Mouse (Mus musculus) hindbrain, postnatal 0 days (tissue): ENCODE measurements at regions not wholly inside any gene's neighbourhood (a gene's known extent, or its start where the extent isn't known, plus 50 kb on each side); places are given as distances from the start of the nearest gene placed in this dataset.

Source experiments
- ATAC-seq: fragments of 200-750 bp; cut with Nextera tagmentation; 2 replicates; pipeline ENCODE4 v1.8.0; 2017; ENCODE audit warnings: mild to moderate bottlenecking, moderate TSS enrichment, moderate library complexity
- DNase-seq: peaks from one replicate; pipeline ENCODE4 v3.0.0-alpha.2; 2015; ENCODE audit warnings: low spot score
- H3K27ac ChIP-seq: fragments of 300-500 bp; sonication (generic); 2 replicates; pipeline ENCODE4 v1.5.1; 2014; ENCODE audit warnings: mild to moderate bottlenecking
- H3K27me3 ChIP-seq: fragments of 300-500 bp; sonication (generic); 2 replicates; pipeline ENCODE4 v1.6.1; 2014; ENCODE audit warnings: low read length, mixed read lengths; ENCODE audit not compliant: insufficient read depth
- H3K36me3 ChIP-seq: fragments of 300-500 bp; sonication (generic); 2 replicates; pipeline ENCODE4 v1.6.1; 2014; ENCODE audit warnings: low read length, mixed read lengths; ENCODE audit not compliant: insufficient read depth
- H3K4me1 ChIP-seq: fragments of 300-500 bp; sonication (generic); 2 replicates; pipeline ENCODE4 v1.6.1; 2014; ENCODE audit warnings: antibody characterized with exemption, low read length, mixed read lengths; ENCODE audit not compliant: insufficient read depth
- H3K4me2 ChIP-seq: fragments of 300-500 bp; sonication (generic); 2 replicates; pipeline ENCODE4 v1.6.1; 2014; ENCODE audit warnings: low read depth, mild to moderate bottlenecking, low read length, moderate library complexity, mixed read lengths
- H3K4me3 ChIP-seq: fragments of 300-500 bp; sonication (generic); 2 replicates; pipeline ENCODE4 v1.5.1; 2014; ENCODE audit warnings: low read length
- H3K9ac ChIP-seq: fragments of 300-500 bp; sonication (generic); replicated peaks from 2 replicates; pipeline ENCODE4 v1.6.1; 2014; ENCODE audit warnings: mild to moderate bottlenecking, low read length, moderate library complexity, mixed read lengths
- H3K9me3 ChIP-seq: fragments of 300-500 bp; sonication (generic); 2 replicates; pipeline ENCODE4 v1.6.1; 2016; ENCODE audit warnings: low read length, mixed read lengths
- CTCF ChIP-seq: IDR thresholded peaks from 2 replicates; pipeline ENCODE4 v1.5.1; 2016; ENCODE audit warnings: antibody characterized with exemption, control low read depth, low read depth
- WGBS: fragments of 180-500 bp; shearing (Covaris S2); extraction: QIAGEN DNeasy Blood & Tissue Kit; methylation state at CpG from one replicate; pipeline ENCODE4 v1.1.7; 2014; 5-methylcytosine and 5-hydroxymethylcytosine counted together

DNA sequence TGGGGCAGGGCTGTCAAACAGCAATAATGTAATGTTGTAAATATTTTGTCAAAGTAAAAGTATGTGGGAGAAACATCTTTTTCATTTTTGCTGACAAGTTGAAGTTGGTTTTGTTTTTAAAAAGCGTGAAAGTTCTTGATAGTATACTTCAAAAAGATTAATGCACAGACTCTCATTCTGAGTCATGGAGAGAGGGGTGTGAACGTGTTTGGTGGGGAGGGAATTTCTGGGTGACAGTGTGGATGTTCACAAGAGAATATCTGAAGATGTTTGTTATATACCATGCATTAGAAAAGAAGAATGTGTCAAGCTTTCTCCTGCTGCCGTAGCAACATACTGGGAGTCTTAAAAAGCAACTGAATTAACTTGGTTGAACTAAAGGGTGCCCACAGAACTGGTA lies 57.0 kb downstream of the Rps29 start:
- no peak overlapping the region for H3K4me3 ChIP-seq
- DNase-seq (no peak), ATAC-seq (no peak)
- H3K27me3 ChIP-seq, result no peaks in the 10 kb centered on the region
- H3K9ac ChIP-seq, result no peak overlapping the region
- H3K36me3 ChIP-seq, result no peaks in the 10 kb centered on the region
- 74% methylated on average over 3 of the region's 3 CpGs for WGBS
- H3K27ac ChIP-seq, result no peak overlapping the region
- TF ChIP-seq CTCF, result no peak
- H3K4me1 ChIP-seq, result no peaks in the 10 kb centered on the region
- H3K4me2 ChIP-seq, result no peak overlapping the region
- no peaks in the 10 kb centered on the region for H3K9me3 ChIP-seq

DNA sequence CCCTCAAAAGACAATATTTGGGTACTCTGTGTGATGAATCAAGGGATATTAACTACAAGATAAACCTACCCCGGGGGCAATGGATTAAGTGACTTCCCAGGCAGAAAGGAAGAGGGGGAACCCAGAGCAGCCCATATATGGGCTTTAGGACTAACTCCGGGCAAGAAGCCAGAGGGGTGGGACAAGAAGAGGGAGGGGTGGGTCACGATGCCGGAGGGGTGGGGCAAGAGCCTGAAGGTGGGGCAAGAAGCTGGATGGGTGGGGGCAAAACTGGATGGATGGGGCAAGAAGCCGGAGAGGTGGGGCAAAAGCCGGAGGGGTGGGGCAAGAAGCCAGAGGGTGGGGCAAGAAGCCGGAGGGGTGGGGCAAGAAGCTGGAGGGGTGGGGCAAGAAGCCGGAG lies 64.1 kb downstream of the Rps29 start:
- Histone ChIP-seq H3K27ac (no peak overlapping the region), H3K27me3 (no peaks in the 10 kb centered on the region), H3K36me3 (no peaks in the 10 kb centered on the region), H3K4me2 (no peak overlapping the region), H3K4me1 (no peaks in the 10 kb centered on the region), H3K4me3 (no peak overlapping the region), H3K9ac (no peak overlapping the region), H3K9me3 (no peaks in the 10 kb centered on the region)
- no peak for TF ChIP-seq CTCF
- ATAC-seq, result no peak
- WGBS, result 93% methylated on average over 8 of the region's 8 CpGs
- DNase-seq, result no peak

DNA sequence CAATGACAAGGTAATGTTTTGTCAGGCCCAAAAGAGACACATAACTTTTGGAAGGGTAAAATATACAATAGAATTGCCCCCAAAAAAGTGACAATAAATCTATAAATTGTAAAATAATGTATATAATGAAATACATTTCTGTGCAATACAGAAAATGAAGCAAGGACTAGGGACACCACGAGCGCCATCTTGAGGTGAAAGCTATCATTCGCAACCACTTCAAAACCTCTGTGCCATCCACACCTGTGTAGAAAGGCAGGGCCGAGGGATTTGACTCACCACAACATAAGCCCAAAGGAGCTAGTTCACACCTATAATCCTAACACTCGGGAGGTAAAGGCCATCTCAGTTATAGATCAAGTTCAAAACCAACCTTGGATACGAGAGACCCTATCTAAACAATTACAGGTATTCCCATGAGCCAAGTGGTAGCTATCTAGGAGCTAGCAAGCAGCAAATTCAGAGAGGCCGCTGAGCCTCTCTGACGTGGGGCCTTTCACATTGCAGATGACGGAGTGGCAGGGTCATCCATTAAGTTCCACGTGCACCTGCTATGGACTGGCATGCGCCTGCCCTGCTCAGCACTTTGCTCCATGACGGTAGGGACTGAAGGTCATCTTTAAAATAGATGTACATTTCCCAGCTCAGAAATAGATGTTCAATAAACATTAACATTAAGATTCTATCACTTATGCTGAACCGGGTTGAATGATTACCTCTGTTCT lies 65.8 kb downstream of the Rps29 start:
- no peaks in the 10 kb centered on the region for H3K36me3 ChIP-seq
- 68% methylated on average over 13 of the region's 13 CpGs for WGBS
- ATAC-seq (no peak), DNase-seq (peak; percentile 57)
- no peak overlapping the region for H3K27ac ChIP-seq
- H3K4me1 ChIP-seq, result no peaks in the 10 kb centered on the region
- H3K4me2 ChIP-seq, result no peak overlapping the region
- no peak overlapping the region for H3K4me3 ChIP-seq
- no peaks in the 10 kb centered on the region for H3K9me3 ChIP-seq
- no peak overlapping the region for H3K9ac ChIP-seq
- no peaks in the 10 kb centered on the region for H3K27me3 ChIP-seq
- peak; percentile 65 for TF ChIP-seq CTCF

DNA sequence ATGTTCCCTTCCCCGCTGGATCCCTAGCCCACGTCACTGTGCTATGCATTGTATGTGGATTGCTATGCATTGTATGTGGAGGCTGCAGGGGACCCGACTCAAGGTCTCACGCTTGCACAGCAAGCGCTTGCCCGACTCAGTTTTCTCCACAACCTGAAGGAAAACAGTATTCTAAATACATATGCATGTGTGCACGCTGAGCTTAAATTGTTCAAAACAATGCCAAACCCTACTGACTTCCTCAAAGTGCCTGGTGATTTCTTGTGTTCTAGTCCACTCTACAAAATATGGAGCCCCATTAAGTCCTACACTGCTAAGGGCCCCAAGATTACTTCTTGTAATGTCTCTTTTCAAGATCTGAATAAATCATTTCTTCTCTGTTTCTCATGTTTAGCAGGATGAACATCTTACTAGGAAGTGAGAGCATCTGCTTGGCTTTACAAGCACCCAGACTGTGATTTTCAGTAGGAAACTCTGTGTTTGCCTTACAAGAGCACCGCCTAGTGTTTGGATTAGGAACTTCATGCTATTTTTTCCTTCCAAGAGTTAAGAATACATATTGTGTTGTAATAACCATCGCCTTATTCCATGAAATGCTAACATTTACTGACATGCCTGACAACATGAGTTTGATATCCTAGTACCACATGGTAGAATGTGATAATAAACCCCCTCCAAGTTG lies 70.9 kb downstream of the Rps29 start:
- DNase-seq (peak; percentile 89), ATAC-seq (peak; percentile 37; the same call in 1 of the 2 replicates)
- Histone ChIP-seq H3K36me3 (no peaks in the 10 kb centered on the region), H3K9me3 (no peaks in the 10 kb centered on the region), H3K27ac (no peak overlapping the region), H3K4me1 (no peaks in the 10 kb centered on the region), H3K9ac (no peak overlapping the region), H3K4me3 (no peak overlapping the region), H3K27me3 (no peaks in the 10 kb centered on the region), H3K4me2 (no peak overlapping the region)
- WGBS, result 60% methylated on average over 9 of the region's 9 CpGs
- TF ChIP-seq CTCF, result peak; percentile 96

DNA sequence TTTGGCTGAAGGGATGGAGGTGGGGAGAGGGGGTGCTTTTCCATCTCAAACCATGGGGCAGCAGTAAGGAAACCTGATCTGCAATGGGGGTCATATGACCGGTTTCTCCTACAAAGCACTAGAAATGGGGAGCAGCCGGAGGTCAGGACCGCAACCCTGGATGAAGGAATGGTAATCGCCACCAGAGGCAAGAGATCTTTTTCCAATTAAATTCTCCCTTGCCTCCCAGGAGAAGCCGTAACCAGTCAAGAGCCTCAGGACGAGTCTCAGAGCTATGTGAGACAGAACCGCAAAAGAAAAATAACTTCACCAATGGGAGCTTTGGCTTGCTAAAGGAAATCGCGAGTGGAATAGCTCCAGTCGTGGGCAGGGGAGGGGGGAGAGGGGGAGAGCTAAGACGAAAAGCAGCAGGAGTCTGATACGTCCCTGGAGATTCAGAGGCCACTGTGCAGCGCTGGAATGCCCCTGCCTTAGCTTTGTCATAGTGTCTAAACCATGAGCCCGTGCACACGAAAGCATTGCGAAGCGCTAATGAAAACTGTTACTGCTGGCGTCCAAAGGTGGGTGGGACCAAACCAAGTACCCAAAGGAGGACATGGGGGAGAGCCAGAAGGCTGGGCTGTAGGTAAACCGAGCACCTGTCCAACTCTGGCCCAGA lies 73.3 kb downstream of the Rps29 start:
- peak overlapping the region; percentile 44 for H3K4me2 ChIP-seq
- no peak overlapping the region for H3K4me3 ChIP-seq
- H3K9me3 ChIP-seq, result no peaks in the 10 kb centered on the region
- no peak for TF ChIP-seq CTCF
- no peak for ATAC-seq
- H3K27me3 ChIP-seq, result no peaks in the 10 kb centered on the region
- 33% methylated on average over 19 of the region's 19 CpGs for WGBS
- H3K4me1 ChIP-seq, result no peaks in the 10 kb centered on the region
- H3K9ac ChIP-seq, result no peak overlapping the region
- no peaks in the 10 kb centered on the region for H3K36me3 ChIP-seq
- DNase-seq, result peak; percentile 31
- H3K27ac ChIP-seq, result no peak overlapping the region

DNA sequence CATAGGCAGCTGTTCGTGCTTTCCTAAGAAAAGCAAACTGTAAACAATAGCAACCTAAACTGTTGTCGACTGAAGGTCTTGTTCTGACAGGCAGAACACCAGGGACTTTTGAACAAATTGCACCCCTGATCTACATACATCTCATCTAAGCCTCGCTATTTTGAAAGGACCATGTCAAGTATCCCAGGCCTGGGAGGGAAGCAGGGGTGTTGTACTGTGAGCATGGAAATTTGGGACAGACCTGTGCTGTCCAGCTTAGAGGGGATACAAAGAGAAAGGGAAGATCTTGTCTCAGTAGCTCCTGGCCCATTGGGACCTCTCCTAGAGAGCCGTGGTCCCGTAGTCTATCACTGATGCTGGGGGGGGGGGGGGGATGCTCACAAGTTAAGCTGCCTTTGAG lies 74.3 kb downstream of the Rps29 start:
- TF ChIP-seq CTCF, result no peak
- Histone ChIP-seq H3K36me3 (no peaks in the 10 kb centered on the region), H3K9me3 (no peaks in the 10 kb centered on the region), H3K4me1 (no peaks in the 10 kb centered on the region), H3K4me3 (no peak overlapping the region), H3K9ac (no peak overlapping the region), H3K27ac (no peak overlapping the region), H3K27me3 (no peaks in the 10 kb centered on the region), H3K4me2 (no peak overlapping the region)
- 59% methylated on average over 5 of the region's 5 CpGs for WGBS
- ATAC-seq (no peak), DNase-seq (no peak)

DNA sequence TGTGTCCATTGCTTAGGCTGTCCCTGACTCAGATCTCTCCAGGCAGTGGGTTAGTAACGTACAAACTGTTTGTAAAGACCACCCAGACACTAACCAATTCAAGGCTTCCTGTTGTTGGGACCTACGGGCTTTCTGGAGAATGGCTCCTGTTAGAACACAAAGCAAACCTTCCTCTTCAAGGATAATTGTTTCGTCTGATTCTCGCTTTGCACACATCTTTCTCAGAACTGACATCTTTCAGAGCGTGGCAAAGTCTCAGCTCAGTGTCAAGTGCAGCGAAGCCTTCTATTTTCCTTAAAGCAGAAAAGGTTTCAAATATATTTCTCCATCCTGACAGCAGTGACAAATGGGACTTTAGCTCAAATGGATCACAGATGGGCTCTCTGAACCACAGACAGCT lies 76.9 kb downstream of the Rps29 start:
- Histone ChIP-seq H3K4me3 (no peak overlapping the region), H3K9ac (no peak overlapping the region), H3K9me3 (no peaks in the 10 kb centered on the region), H3K36me3 (no peaks in the 10 kb centered on the region), H3K4me2 (no peak overlapping the region), H3K27me3 (no peaks in the 10 kb centered on the region), H3K4me1 (no peaks in the 10 kb centered on the region), H3K27ac (no peak overlapping the region)
- DNase-seq, result no peak
- ATAC-seq, result no peak
- WGBS, result 38% methylated on average over 6 of the region's 6 CpGs
- TF ChIP-seq CTCF, result no peak
